Mouse (Mus musculus) myocyte (in vitro differentiated cells): ENCODE results near the gene Fam107b. TPM values are rescaled to one million over a fixed set of nuclear protein-coding genes. Genes with fewer than 3 reads are reported as not detected.
"Not testable (repeated sequence)": the region's sequence is repeated elsewhere in the genome, so short reads cannot be mapped to it uniquely, and the experiment has no call there.

ENCODE experiments used
- H3K27me3 ChIP-seq: one replicate; pipeline ENCODE4 v1.6.1; 2011; ENCODE audit not compliant: control insufficient read depth, insufficient read depth, insufficient read length
- H3K36me3 ChIP-seq: one replicate; pipeline ENCODE4 v1.6.1; 2011; ENCODE audit not compliant: control insufficient read depth, insufficient read depth
- H3K4me2 ChIP-seq: one replicate; pipeline ENCODE4 v1.6.1; 2011; ENCODE audit warnings: low read depth, control low read depth
- H3K4me3 ChIP-seq: one replicate; pipeline ENCODE4 v1.5.1; 2011; ENCODE audit warnings: mild to moderate bottlenecking, control low read depth, moderate library complexity
- H3K79me2 ChIP-seq: one replicate; pipeline ENCODE4 v1.6.1; 2011; ENCODE audit not compliant: control insufficient read depth, insufficient read depth
- H3ac ChIP-seq: one replicate; pipeline ENCODE4 v1.6.1; 2011; ENCODE audit not compliant: control insufficient read depth, insufficient read length
- CEBPB ChIP-seq: IDR thresholded peaks from 2 replicates; pipeline ENCODE4 v1.6.1; 2011; ENCODE audit warnings: mild to moderate bottlenecking, moderate library complexity; ENCODE audit not compliant: poor library complexity, insufficient read depth, severe bottlenecking
- E2F4 ChIP-seq: IDR thresholded peaks from one replicate; pipeline ENCODE4 v1.6.1; 2011; ENCODE audit warnings: mild to moderate bottlenecking, control low read depth, moderate library complexity; ENCODE audit not compliant: insufficient read depth
- MAX ChIP-seq: IDR thresholded peaks from one replicate; pipeline ENCODE4 v1.6.1; 2011; ENCODE audit warnings: low read depth, mild to moderate bottlenecking, control low read depth
- MYOD1 ChIP-seq, 3 experiments: IDR thresholded peaks; one replicate each; pipeline ENCODE4 v1.6.1; 2011; ENCODE audit warnings: control low read depth in 2 of 3, low read depth in 2 of 3, mild to moderate bottlenecking in 2 of 3, moderate library complexity in 1 of 3; ENCODE audit not compliant: insufficient read length in 2 of 3, control insufficient read depth in 1 of 3
- MYOG ChIP-seq, 3 experiments: IDR thresholded peaks; one replicate each; pipeline ENCODE4 v1.6.1; 2011; ENCODE audit warnings: control low read depth in 2 of 3, low read depth in 2 of 3, mild to moderate bottlenecking in 2 of 3; ENCODE audit not compliant: insufficient read length in 2 of 3, control insufficient read depth in 1 of 3, insufficient read depth in 1 of 3
- POLR2A ChIP-seq: IDR thresholded peaks from one replicate; pipeline ENCODE4 v1.6.1; 2011; ENCODE audit warnings: low read depth, mild to moderate bottlenecking, control low read depth, moderate library complexity; ENCODE audit not compliant: insufficient read length
- POLR2AphosphoS2 ChIP-seq: IDR thresholded peaks from one replicate; pipeline ENCODE4 v1.6.1; 2011; ENCODE audit warnings: low read depth, control low read depth; ENCODE audit not compliant: insufficient read length
- REST ChIP-seq: IDR thresholded peaks from one replicate; pipeline ENCODE4 v1.6.1; 2011; ENCODE audit warnings: mild to moderate bottlenecking, control low read depth, moderate library complexity; ENCODE audit not compliant: insufficient read depth, insufficient read length
- SRF ChIP-seq: IDR thresholded peaks from one replicate; pipeline ENCODE4 v1.6.1; 2011; ENCODE audit warnings: low read depth; ENCODE audit not compliant: control insufficient read depth, insufficient read length
- TCF12 ChIP-seq: IDR thresholded peaks from one replicate; pipeline ENCODE4 v1.6.1; 2011; ENCODE audit warnings: mild to moderate bottlenecking, control low read depth; ENCODE audit not compliant: poor library complexity, insufficient read depth, severe bottlenecking
- TCF3 ChIP-seq: IDR thresholded peaks from one replicate; pipeline ENCODE4 v1.6.1; 2011; ENCODE audit warnings: low read depth, control low read depth; ENCODE audit not compliant: insufficient read length
- USF1 ChIP-seq: IDR thresholded peaks from one replicate; pipeline ENCODE4 v1.6.1; 2011; ENCODE audit warnings: low read depth, mild to moderate bottlenecking, control low read depth, moderate library complexity
- polyA plus RNA-seq: library from polyadenylated mRNA; unstranded; fragments of >200 nt; fragmentation: generic; extraction: Trizol; gene quantifications from one replicate; pipeline ENCODE4 v1.2.1, GENCODE M21; 2012; ENCODE audit warnings: missing spikeins

Gene Fam107b
- polyA plus RNA-seq, 1 experiment: 10.0 TPM

DNA sequence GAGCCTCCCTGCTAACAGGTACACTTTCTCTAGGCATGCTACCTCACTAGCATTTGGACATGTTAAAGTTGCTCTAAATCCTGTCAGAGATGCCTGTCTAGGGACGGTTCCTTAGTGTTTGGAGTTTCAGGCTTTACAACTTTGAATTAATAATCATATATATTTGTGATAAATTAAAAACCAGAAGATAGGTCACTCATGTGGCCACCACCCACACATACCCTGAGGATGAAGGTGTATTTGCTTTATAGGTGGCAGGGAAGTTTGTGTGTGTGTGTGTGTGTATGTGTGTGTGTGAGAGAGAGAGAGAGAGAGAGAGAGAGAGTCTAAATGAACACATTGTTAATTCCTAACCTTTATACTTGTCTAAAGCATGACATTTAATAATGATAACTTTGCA lies 144.2 kb downstream of the Fam107b start:
- no peaks in the 10 kb centered on the region for H3K36me3 ChIP-seq
- peak overlapping the region; percentile 43 for H3K4me3 ChIP-seq
- peak overlapping the region; percentile 67 for H3K4me2 ChIP-seq
- TF ChIP-seq POLR2A: no peak
- TF ChIP-seq USF1: no peak
- H3K27me3 ChIP-seq: no peaks in the 10 kb centered on the region
- peak overlapping the region; percentile 78 for H3ac ChIP-seq
- peaks cover 53% of the 10 kb centered on the region for H3K79me2 ChIP-seq

- Histone ChIP-seq H3ac (no peak overlapping the region), H3K36me3 (no peaks in the 10 kb centered on the region), H3K27me3 (no peaks in the 10 kb centered on the region), H3K4me2 (peak overlapping the region; percentile 45), H3K4me3 (no peak overlapping the region), H3K79me2 (peaks cover 62% of the 10 kb centered on the region)
- TF ChIP-seq CEBPB: no peak
- TF ChIP-seq REST: no peak
- no peak for TF ChIP-seq POLR2AphosphoS2
- no peak for TF ChIP-seq POLR2A
- no peak for TF ChIP-seq E2F4
Measured at GRCm38 (mm10) chr2:3715424-3715823, 145.1 kb downstream of the Fam107b start.

GRCm38 (mm10) chr2:3717268-3717667 lies 147.0 kb downstream of the Fam107b start:
- Histone ChIP-seq H3ac (no peak overlapping the region), H3K27me3 (no peaks in the 10 kb centered on the region), H3K4me2 (peak overlapping the region; percentile 20), H3K79me2 (peaks cover 81% of the 10 kb centered on the region), H3K4me3 (no peak overlapping the region), H3K36me3 (no peaks in the 10 kb centered on the region)
- no peak for TF ChIP-seq TCF12
- no peak for TF ChIP-seq E2F4
- no peak for TF ChIP-seq MAX
- TF ChIP-seq CEBPB: no peak
- TF ChIP-seq POLR2AphosphoS2: no peak
- TF ChIP-seq SRF: no peak
- TF ChIP-seq MYOD1 (IDR thresholded peaks at IDR 0.05; ENCODE audit: control insufficient read depth in 1 of 3, insufficient read length in 2 of 3, low read depth in 2 of 3): peak in 2 of 3 experiments; percentile 77 to 90
- TF ChIP-seq USF1: no peak
- TF ChIP-seq POLR2A: no peak
- peak in 2 of 3 experiments; percentile 70 to 84 for TF ChIP-seq MYOG (IDR thresholded peaks at IDR 0.05; ENCODE audit: control insufficient read depth in 1 of 3, insufficient read depth in 1 of 3, insufficient read length in 2 of 3, low read depth in 2 of 3)
- TF ChIP-seq TCF3: peak; percentile 65
- TF ChIP-seq REST: no peak

DNA sequence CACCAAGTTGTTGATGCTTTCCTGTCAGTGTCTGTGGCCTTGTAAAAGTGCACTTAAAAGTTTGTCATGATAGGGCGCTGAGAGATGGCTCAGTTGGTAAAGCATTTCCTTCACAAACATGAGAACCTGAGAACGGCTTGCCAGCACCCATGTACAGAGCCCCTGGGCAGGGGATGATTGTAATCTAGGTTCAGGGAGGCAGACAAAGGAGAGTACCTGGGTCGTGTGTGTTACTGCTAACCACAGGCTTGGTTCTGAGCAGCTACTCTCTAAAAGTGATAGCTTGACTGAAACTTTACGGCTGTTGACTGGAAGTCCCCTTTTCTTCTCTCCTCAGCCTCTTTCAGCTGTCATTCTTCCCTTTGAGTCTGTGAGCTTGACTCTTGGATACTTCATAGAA lies 147.6 kb downstream of the Fam107b start:
- TF ChIP-seq CEBPB (no peak), TCF12 (no peak), MYOD1 (IDR thresholded peaks at IDR 0.05; ENCODE audit: control insufficient read depth in 1 of 3, insufficient read length in 2 of 3, low read depth in 2 of 3) (no peak), POLR2A (no peak), E2F4 (no peak), USF1 (no peak), MYOG (IDR thresholded peaks at IDR 0.05; ENCODE audit: control insufficient read depth in 1 of 3, insufficient read depth in 1 of 3, insufficient read length in 2 of 3, low read depth in 2 of 3) (no peak), SRF (no peak)
- H3K4me2 ChIP-seq: no peak overlapping the region
- no peaks in the 10 kb centered on the region for H3K27me3 ChIP-seq
- peaks cover 85% of the 10 kb centered on the region for H3K79me2 ChIP-seq
- no peak overlapping the region for H3K4me3 ChIP-seq
- no peaks in the 10 kb centered on the region for H3K36me3 ChIP-seq
- no peak overlapping the region for H3ac ChIP-seq

DNA sequence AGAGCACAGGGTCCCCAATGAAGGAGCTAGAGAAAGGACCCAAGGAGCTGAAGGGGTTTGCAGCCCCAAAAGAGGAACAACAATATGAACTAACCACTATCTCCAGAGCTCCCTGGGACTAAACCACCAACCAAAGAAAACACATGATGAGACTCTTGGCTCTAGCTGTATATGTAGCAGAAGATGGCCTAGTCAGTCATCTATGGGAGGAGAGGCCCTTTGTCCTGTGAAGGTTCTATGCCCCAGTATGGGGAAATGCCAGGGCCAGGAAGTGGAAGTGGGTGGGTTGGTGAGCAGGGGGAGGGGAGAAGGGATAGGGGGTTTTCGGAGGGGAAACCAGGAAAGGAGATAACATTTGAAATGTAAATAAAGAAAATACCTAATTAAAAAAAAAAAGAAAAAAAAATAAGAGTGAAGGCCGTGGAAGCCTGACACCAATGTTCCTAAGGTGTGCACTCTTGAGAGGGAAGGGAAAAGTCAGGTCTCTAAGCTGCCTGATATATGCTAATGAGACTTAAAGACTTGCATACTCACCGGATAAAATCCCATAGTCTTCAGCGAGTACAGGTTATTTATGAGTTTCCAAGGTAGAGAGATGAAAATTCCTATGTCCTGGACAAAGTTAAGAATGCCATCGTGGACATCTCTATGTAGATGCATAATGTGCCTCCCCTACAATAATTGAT lies 149.3 kb downstream of the Fam107b start:
- not testable (repeated sequence) for H3ac ChIP-seq, H3K4me3 ChIP-seq, H3K4me2 ChIP-seq, H3K36me3 ChIP-seq, H3K27me3 ChIP-seq
- peaks cover 91% of the 10 kb centered on the region for H3K79me2 ChIP-seq

DNA sequence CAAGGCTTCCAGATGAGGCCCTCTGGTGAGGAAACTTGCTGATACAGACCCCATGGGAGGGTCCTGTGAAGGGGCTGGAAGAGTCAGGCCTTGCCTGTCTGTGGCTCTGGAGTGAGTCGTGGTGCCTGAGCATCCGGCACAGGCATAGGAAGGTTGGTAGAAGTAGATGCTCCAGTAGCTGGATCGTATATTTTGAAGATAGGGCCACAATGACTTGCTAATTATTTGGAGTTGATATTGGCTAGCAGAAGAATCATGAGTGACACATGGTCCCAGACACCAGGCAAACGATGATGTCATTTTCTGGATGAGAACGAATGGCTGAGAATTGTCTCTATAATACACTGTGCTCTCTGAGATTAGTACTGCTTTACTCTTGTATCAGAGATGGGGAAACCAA lies 150.8 kb downstream of the Fam107b start:
- Histone ChIP-seq H3K36me3 (no peaks in the 10 kb centered on the region), H3K4me3 (no peak overlapping the region), H3ac (no peak overlapping the region), H3K79me2 (peaks cover 91% of the 10 kb centered on the region), H3K27me3 (no peaks in the 10 kb centered on the region), H3K4me2 (no peak overlapping the region)
- TF ChIP-seq POLR2AphosphoS2: no peak
- TF ChIP-seq MAX: no peak
- no peak for TF ChIP-seq MYOD1 (IDR thresholded peaks at IDR 0.05; ENCODE audit: control insufficient read depth in 1 of 3, insufficient read length in 2 of 3, low read depth in 2 of 3)
- no peak for TF ChIP-seq MYOG (IDR thresholded peaks at IDR 0.05; ENCODE audit: control insufficient read depth in 1 of 3, insufficient read depth in 1 of 3, insufficient read length in 2 of 3, low read depth in 2 of 3)
- TF ChIP-seq REST: no peak
- TF ChIP-seq TCF12: no peak
- no peak for TF ChIP-seq SRF
- TF ChIP-seq POLR2A: no peak
- no peak for TF ChIP-seq CEBPB
- TF ChIP-seq USF1: no peak
- no peak for TF ChIP-seq TCF3
- no peak for TF ChIP-seq E2F4
